Mouse (Mus musculus) right cerebral cortex, postnatal 36 days (tissue): ENCODE data around the gene Trim12a.
"Not testable (repeated sequence)": the region's sequence is repeated elsewhere in the genome, so short reads cannot be mapped to it uniquely, and the experiment has no call there.

Source experiments
- DNase-seq, 2 experiments: peaks; one replicate each; pipeline ENCODE4 v3.0.0; 2022; ENCODE audit warnings: low spot score in 2 of 2, mixed read lengths in 1 of 2

The Trim12a gene

DNA sequence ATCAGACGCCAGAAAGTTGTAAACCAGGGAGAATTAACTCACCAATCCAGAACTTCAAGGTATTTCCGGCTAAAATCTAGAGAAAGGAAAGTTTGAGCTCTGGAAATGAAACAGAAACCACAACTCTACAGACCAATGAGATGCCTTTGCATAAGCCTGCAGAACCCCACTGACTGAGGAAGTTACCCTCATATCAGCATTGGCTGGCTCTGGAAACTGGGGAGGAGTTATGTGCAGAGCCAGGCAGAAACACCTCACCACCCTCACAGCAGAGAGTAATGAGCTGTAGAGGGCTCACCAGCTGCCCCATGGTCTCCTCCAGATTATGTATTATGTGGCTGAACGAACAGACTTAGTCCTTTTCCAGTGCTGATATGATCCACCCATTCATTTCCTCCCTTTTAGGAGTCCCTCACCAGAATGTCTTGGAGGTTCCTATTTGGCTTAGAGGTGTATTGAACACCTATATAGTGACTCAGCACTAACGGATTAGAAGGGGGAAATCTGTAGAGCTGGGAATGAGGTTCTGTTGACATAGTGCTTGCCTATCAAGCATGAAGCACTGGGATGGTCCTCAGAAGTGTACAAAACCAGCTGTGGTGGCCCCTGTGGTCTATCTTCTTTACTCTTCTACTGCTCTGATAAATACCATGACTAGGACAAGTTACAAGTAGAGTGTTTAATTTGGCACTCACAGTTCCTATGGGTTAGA lies at the start of gene Trim12a:
Gene Trim12a, minus strand, starts transcription at position 98 of the 712 bp plus-strand sequence.
- not testable (repeated sequence) for DNase-seq

DNA sequence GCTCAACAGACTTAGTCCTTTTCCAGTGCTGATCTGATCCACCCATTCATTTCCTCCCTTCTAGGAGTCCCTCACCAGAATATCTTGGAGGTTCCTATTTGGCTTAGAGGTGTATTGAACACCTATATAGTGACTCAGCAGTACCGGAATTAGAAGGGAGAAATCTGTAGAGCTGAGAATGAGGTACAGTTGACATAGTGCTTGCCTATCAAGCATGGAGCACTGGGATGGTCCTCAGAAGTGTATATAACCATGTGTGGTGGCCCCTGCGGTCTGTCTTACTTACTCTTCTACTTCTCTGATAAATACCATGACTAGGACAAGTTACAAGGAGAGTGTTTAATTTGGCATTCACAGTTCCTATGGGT lies 38.3 kb upstream of the Trim12a start:
- DNase-seq = no peak

DNA sequence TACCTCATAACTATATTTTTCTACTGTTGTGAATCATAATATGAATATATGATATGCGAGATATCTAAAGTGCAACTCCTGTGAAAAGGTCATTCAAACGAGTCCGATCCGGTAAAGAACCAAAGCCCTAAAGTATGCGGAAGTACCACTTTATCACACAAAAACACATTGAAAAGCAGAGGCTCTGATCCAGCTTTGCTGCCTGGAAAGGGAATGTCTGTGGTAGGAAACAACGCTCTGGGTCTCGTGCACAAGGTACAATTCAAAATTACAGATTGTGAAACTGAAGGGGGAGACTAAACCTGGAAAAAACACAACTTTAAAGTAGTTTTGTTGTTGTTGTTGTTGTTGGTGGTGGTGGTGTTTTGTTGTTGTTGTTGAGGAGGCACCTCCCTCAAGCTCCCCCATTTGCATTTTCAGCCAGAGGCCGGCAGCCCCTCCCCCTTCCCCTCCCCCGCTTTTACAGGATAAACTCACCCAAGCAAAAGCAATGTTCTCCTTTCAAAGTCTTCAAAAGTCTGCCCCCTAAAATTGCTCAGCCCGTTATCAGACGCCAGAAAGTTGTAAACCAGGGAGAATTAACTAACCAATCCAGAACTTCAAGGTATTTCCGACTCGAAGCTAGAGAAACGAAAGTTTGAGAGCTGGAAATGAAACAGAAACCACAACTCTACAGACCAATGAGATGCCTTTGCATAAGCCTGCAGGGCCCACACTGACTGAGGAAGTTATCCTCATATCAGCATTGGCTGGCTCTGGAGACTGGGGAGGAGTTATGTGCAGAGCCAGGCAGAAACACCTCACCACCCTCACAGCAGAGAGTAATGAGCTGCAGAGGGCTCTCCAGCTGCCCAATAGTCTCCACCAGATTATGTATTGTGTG lies 37.7 kb upstream of the Trim12a start, which contains the start of gene Trim12c:
Gene Trim12c, minus strand, starts transcription at position 646 of the 883 bp plus-strand sequence.
- DNase-seq = peak in 1 of 2 experiments; percentile 1

DNA sequence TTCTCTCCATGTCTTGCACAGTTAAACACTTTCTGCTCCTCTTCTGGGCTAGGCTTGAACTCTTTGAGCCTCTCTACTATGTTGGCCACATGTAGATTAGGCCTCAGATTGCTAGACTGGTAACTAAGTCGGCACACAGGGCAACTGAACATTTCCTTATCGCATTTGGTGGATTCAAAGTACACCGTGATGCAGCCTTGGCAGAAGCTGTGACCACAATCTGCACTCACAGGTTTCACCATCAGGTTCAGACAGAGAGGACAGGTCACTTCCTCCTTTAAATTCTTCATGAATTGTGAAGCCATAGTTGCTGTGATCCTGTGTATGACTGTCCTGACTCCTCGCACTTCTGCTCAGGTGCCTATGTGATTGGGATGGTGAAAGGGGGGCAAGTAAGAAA lies 32.8 kb upstream of the Trim12a start:
- not testable (repeated sequence) for DNase-seq

DNA sequence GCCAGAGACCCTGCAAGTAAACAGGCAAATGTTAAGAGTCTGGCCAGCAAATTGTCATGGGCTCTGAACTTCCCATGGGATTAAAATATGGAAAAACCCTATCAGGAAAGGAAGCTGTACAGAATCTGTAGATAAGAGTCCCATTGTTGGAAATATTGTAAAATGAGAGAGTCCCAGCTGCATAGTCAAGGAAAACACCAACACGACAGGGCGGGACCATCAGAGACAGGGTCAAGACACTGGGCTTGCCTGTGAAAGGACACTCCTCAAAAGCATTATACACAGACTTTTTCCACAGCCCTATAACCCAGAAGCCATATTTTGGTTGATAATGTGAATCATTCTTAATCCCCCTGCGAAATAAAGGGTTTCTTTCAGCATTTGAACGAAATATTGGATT lies 25.5 kb upstream of the Trim12a start:
- DNase-seq = not testable (repeated sequence)

DNA sequence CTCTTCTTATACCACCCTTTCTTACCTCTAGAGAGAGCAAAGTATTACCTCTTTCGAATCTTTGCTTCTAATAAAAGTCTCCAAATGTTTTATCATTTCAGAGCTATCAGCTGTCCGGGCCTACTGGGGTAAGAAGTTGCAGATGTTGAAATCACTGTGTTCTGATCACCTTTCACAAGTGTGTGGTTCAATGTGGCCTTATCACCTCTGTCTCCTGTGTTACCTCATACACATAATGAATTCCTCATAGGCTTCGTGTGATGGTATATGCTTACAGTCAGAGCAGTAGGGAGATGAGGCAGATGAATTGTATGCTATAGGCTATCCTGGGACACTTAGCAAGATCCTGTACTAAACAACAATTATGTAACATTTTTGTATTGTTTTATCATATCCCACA lies 20.3 kb upstream of the Trim12a start:
- DNase-seq = not testable (repeated sequence)

DNA sequence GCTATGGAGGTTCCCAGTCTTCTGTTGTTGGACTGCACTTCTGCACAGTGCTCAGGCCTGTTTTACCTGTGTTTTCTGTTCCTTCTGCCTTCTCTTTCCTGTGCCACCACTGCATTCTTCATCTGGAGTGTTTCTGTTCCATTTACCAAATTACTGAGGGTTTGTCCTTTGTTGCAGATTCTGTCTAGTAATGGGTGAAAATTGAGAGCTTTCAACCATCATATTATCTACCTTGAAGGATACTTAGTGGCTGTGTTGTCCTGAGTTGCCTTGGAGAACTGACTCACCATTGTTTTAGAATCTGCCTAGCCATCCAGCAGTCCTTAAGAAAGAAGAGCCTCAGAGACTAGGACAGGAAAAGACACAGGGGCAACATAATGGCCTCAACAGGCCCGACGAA lies 13.9 kb upstream of the Trim12a start, which contains the start of gene Trim34b:
Gene Trim34b, plus strand, starts transcription at position 301 of the 400 bp plus-strand sequence.
- not testable (repeated sequence) for DNase-seq

DNA sequence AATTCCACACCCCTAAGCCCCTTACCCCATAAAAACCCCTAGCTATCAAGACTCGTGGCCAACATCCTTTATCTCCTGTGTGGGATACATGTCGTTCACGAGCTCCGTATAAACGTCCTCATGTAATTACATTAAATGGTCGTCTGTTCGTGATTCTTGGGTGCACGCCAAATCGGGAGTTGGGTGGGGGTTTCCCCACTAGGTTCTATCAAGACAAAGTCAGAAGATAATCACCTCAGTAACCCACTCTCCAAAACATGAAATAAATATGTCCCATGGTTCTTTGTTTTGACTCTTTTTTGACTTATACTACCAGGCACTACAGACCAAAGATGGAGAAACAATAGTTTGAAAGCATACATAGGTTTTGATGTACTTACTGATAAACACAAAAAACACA lies 6.8 kb upstream of the Trim12a start:
- DNase-seq = no peak

DNA sequence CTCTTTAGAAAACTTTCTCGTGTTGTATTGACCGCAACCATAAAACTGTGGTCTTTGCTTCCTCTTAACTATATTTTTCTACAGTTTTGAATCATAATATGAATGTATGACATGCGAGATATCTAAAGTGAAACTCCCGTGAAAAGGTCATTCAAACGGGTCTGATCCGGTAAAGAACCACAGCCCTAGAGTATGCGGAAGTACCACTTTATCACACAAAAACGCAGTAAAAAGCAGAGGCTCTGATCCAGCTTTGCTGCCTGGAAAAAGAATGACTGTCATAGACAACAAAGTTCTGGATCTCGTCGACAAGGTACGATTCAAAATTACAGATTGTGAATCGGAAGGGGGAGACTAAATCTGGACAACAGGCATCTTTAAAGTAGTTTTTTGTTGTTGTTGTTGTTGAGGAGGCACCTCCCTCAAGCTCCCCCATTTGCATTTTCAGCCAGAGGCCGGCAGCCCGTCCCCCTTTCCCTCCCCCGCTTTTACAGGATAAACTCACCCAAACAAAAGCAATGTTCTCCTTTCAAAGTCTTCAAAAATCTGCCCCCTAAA lies 391 bp downstream of the Trim12a start:
- DNase-seq = no peak

DNA sequence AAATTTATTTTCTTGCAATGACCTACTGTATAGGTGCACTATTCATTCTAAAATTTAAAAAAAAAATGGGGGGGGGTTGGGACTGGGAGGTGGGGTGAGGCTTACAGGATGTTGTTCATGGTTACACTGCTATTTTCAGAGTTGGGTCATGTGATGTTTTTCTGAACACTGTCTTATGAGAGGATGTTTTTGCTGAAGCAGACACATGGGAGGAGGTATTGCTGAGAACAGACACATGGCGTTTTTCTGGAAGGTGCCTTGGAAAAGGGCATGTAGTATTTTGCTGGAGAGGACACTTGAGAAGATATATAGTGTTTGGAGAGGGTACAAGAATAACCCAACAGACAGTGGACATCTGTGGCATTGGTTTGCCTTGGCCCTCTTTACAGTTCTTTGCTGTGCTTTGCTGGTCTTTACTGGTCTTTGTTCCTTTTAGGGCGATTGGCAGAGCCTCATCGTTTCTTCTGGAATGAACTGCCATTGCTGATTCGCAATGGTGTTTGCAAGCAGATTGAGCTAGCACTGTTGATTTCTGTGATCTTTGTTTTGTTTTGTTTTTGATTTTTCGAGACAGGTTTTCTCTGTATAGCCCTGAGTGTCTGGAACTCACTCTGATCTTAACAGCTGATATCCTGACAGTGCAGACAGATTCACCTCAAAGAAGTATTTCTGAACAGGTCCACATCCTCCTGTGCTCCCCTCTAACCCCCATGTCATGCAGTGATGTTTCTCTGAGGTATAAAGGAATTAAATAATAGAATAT lies 23.4 kb downstream of the Trim12a start:
- no peak for DNase-seq

DNA sequence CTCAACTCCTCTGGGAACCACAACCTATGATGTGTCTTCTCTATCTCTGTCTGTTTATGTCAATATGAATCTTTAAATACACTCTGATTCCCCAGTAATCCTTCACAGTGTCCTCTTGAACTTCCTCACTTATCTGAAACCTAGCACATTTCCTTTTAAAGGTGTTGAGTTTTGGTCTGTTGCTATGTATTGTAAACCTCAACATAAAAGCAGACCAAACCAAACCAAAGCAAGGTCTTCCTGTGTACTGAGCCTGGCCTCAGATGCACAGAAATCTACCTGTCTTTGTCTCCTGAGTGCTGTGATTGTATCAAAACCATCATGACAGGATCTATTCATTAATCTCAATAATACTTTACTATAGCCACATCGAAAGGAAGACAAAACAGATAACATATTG lies 24.6 kb downstream of the Trim12a start:
- DNase-seq = no peak

DNA sequence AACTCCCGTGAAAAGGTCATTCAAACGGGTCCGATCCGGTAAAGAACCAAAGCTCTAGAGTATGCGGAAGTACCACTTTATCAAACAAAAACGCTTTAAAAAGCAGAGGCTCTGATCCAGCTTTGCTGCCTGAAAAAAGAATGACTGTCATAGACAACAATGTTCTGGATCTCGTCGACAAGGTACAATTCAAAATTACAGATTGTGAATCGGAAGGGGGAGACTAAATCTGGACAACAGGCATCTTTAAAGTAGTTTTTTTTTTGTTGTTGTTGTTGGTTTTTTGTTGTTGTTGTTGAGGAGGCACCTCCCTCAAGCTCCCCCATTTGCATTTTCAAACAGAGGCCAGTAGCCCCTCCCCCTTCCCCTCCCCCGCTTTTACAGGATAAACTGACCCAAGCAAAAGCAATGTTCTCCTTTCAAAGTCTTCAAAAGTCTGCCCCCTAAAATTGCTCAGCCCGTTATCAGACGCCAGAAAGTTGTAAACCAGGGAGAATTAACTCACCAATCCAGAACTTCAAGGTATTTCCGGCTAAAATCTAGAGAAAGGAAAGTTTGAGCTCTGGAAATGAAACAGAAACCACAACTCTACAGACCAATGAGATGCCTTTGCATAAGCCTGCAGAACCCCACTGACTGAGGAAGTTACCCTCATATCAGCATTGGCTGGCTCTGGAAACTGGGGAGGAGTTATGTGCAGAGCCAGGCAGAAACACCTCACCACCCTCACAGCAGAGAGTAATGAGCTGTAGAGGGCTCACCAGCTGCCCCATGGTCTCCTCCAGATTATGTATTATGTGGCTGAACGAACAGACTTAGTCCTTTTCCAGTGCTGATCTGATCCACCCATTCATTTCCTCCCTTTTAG lies 27.5 kb downstream of the Trim12a start, which contains the start of gene Trim5:
Gene Trim5, minus strand, starts transcription at position 519 of the 868 bp plus-strand sequence.
- not testable (repeated sequence) for DNase-seq

DNA sequence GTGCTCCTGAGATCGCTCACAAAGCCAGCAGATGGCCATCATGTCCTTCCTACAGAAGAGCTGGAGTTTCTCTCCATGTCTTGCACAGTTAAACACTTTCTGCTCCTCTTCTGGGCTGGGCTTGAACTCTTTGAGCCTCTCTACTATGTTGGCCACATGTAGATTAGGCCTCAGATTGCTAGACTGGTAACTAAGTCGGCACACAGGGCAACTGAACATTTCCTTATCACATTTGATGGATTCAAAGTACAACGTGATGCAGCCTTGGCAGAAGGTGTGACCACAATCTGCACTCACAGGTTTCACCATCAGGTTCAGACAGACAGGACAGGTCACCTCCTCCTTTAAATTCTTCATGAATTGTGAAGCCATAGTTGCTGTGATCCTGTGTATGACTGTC lies 35.9 kb downstream of the Trim12a start:
- not testable (repeated sequence) for DNase-seq

DNA sequence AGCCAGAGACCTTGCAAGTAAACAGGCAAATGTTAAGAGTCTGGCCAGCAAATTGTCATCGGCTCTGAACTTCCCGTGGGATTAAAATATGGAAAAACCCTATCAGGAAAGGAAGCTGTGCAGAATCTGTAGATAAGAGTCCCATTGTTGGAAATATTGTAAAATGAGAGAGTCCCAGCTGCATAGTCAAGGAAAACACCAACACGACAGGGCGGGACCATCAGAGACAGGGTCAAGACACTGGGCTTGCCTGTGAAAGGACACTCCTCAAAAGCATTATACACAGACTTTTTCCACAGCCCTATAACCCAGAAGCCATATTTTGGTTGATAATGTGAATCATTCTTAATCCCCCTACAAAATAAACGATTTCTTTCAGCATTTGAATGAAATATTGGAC lies 49.9 kb downstream of the Trim12a start:
- not testable (repeated sequence) for DNase-seq

DNA sequence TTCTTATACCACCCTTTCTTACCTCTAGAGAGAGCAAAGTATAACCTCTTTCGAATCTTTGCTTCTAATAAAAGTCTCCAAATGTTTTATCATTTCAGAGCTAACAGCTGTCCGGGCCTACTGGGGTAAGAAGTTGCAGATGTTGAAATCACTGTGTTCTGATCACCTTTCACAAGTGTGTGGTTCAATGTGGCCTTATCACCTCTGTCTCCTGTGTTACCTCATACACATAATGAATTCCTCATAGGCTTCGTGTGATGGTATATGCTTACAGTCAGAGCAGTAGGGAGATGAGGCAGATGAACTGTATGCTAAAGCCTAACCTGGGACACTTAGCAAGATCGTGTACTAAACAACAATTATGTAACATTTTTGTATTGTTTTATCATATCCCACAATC lies 54.9 kb downstream of the Trim12a start:
- not testable (repeated sequence) for DNase-seq
